Mouse (Mus musculus): ENCODE data around the gene Tspan15.
A peak's percentile ranks its signal among the peaks of the same experiment; 100 is the strongest.

Gene Tspan15

DNA sequence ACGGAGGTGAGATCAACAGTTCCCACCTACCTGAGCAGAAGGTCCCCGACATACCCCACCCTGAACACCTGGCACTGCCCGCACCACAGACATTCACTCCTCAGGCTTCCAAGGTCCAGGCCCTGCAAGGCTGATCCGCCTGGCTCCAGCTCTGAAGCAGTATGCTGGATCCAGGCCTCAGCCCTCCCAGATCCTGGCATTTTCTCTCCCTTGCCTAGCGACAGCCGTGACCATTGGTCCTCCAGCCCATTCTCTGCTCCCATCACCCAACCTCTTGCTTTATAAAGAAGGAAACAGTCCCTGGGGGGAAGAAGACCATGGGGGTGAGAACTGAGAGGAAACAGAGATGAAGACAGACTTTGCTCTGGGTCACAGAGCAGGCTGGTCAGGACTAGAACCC lies 37.0 kb downstream of the Tspan15 start:
- TF ChIP-seq POU5F1 (IDR thresholded peaks at IDR 0.05; ENCODE audit: borderline replicate concordance, low read length) (no peak), CTCF (conservative IDR thresholded peaks at IDR 0.05; ENCODE audit: low read length) (no peak), NANOG (IDR thresholded peaks at IDR 0.05; ENCODE audit: borderline replicate concordance, low read length) (no peak)
- no peak overlapping the region for H3K4me3 ChIP-seq (replicated peaks; ENCODE audit: low read length)
- H3K36me3 ChIP-seq (ENCODE audit: insufficient read depth, low read length) = no peaks in the 10 kb centered on the region
- peaks cover 3% of the 10 kb centered on the region; the same call in 1 of the 2 replicates for H3K27me3 ChIP-seq (ENCODE audit: insufficient read depth, low read length)
- H3K4me1 ChIP-seq (replicated peaks; ENCODE audit: low read depth, low read length) = peaks cover 25% of the 10 kb centered on the region
- no peaks in the 10 kb centered on the region for H3K9me3 ChIP-seq (ENCODE audit: low read length)

DNA sequence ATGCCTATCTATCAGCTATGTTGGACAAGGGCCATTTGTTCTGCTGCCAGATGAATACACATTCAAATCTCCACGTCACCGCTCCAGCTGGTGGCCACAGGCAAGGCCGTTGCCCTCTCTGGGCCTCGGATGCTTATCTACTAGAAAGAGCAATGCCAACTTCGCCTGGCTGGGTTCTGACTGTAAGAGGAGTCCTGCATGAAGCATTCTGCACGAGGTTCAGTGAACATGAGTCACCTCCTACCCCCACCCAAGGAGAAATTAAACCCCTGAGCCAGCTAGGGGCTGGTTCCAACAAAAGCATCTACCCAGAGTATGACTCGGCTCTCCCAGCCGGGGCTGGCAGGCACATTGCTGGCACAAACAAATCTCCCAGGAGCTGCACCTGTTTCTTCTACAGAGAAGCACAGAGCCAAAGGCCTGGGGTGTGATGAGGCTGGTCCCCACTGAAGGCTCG lies 38.3 kb downstream of the Tspan15 start:
- Histone ChIP-seq H3K9me3 (ENCODE audit: low read length) (no peaks in the 10 kb centered on the region), H3K27me3 (ENCODE audit: insufficient read depth, low read length) (peaks cover 7% of the 10 kb centered on the region), H3K36me3 (ENCODE audit: insufficient read depth, low read length) (no peaks in the 10 kb centered on the region), H3K4me1 (replicated peaks; ENCODE audit: low read depth, low read length) (peaks cover 34% of the 10 kb centered on the region), H3K4me3 (replicated peaks; ENCODE audit: low read length) (no peak overlapping the region)
- TF ChIP-seq CTCF (conservative IDR thresholded peaks at IDR 0.05; ENCODE audit: low read length) (no peak), POU5F1 (IDR thresholded peaks at IDR 0.05; ENCODE audit: borderline replicate concordance, low read length) (no peak), NANOG (IDR thresholded peaks at IDR 0.05; ENCODE audit: borderline replicate concordance, low read length) (no peak)

DNA sequence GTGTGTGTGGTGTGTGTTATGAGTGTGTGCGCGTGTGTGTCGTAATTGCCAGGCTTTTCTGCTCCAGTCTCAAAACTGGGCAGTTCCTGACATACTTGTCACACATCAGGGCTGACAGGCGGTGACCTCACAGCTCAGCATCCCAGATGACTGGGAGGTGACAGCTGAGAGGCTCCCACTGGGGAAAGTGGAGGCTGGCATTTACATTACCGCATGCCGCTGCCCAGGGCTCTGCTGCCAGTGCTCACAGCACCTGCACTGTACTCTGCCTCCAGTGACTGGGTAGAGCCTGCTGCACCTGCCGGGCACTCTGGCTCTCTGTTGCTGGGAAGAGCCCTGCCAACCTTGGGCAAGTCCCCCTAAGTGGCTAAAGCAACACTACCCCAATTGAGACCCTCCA lies 40.2 kb downstream of the Tspan15 start:
- Histone ChIP-seq H3K36me3 (ENCODE audit: insufficient read depth, low read length) (no peaks in the 10 kb centered on the region), H3K4me3 (replicated peaks; ENCODE audit: low read length) (no peak overlapping the region), H3K27me3 (ENCODE audit: insufficient read depth, low read length) (peaks cover 14% of the 10 kb centered on the region), H3K9me3 (ENCODE audit: low read length) (no peaks in the 10 kb centered on the region), H3K4me1 (replicated peaks; ENCODE audit: low read depth, low read length) (peaks cover 31% of the 10 kb centered on the region)
- no peak for TF ChIP-seq POU5F1 (IDR thresholded peaks at IDR 0.05; ENCODE audit: borderline replicate concordance, low read length)
- no peak for TF ChIP-seq NANOG (IDR thresholded peaks at IDR 0.05; ENCODE audit: borderline replicate concordance, low read length)
- no peak for TF ChIP-seq CTCF (conservative IDR thresholded peaks at IDR 0.05; ENCODE audit: low read length)

DNA sequence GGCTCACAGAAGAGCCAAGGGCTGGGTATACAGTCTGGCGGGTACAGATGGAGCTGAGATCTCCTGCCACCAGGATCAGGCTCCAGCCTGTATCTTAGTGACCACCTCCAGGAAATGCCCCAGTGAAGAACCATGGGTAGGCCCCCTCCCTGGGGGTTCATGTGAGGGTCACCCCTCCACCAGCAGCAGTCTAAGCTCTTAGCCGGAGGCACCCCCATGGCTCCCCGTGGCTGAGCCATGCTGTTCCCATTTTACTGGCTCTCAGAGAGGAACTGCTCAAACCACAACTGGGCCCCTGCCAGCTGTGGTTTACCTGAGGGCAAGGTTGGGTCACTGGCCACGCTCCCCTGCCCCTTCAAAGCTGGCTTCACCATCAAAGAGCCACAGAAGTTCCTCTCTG lies 41.1 kb downstream of the Tspan15 start:
- Histone ChIP-seq H3K9me3 (ENCODE audit: low read length) (no peaks in the 10 kb centered on the region), H3K4me3 (replicated peaks; ENCODE audit: low read length) (no peak overlapping the region), H3K4me1 (replicated peaks; ENCODE audit: low read depth, low read length) (peaks cover 23% of the 10 kb centered on the region), H3K27me3 (ENCODE audit: insufficient read depth, low read length) (peaks cover 15% of the 10 kb centered on the region), H3K36me3 (ENCODE audit: insufficient read depth, low read length) (no peaks in the 10 kb centered on the region)
- no peak for TF ChIP-seq POU5F1 (IDR thresholded peaks at IDR 0.05; ENCODE audit: borderline replicate concordance, low read length)
- no peak for TF ChIP-seq NANOG (IDR thresholded peaks at IDR 0.05; ENCODE audit: borderline replicate concordance, low read length)
- no peak for TF ChIP-seq CTCF (conservative IDR thresholded peaks at IDR 0.05; ENCODE audit: low read length)

DNA sequence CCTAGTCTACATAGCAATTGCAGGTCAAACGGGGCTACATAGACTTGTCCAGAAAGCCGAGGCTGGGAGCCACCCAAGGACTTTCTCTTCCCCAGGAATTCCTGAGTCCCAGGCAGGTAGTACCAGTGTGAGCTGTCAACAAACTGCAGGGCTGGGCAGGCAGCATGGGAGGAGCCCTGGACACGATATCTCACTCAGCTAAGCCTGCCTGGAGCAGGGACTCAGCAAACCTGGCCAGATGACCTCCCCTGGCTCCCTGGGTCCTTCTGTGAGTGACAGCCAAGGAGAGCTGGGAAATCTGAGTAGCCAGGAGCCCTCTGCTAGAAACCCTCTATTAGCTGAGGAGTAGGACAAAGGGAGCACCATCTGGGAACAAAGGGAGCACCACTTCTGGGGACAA lies 41.7 kb downstream of the Tspan15 start:
- Histone ChIP-seq H3K4me1 (replicated peaks; ENCODE audit: low read depth, low read length) (peaks cover 18% of the 10 kb centered on the region), H3K27me3 (ENCODE audit: insufficient read depth, low read length) (peaks cover 15% of the 10 kb centered on the region), H3K36me3 (ENCODE audit: insufficient read depth, low read length) (no peaks in the 10 kb centered on the region), H3K9me3 (ENCODE audit: low read length) (no peaks in the 10 kb centered on the region), H3K4me3 (replicated peaks; ENCODE audit: low read length) (no peak overlapping the region)
- no peak for TF ChIP-seq POU5F1 (IDR thresholded peaks at IDR 0.05; ENCODE audit: borderline replicate concordance, low read length)
- TF ChIP-seq NANOG (IDR thresholded peaks at IDR 0.05; ENCODE audit: borderline replicate concordance, low read length) = no peak
- TF ChIP-seq CTCF (conservative IDR thresholded peaks at IDR 0.05; ENCODE audit: low read length) = no peak

DNA sequence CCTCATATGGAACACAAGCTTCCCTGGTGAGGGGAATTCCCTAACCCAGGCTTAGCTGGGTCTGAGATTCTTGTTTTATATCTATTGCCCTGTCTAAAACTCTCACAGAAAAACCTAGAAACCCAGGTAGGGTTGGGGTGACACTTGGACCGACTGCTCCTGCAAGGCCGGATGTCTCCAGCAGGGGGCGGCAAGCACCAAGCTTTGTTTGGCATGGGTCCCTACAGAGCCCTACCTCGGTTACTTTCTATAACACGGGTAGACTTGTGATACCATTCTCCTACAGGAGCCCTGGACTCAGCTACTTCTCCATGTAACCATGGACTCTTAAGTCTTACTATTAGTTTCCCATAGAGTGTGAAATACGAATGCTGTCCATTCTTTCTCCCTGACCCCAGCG lies 44.2 kb downstream of the Tspan15 start:
- Histone ChIP-seq H3K36me3 (ENCODE audit: insufficient read depth, low read length) (no peaks in the 10 kb centered on the region), H3K9me3 (ENCODE audit: low read length) (no peaks in the 10 kb centered on the region), H3K4me1 (replicated peaks; ENCODE audit: low read depth, low read length) (peaks cover 22% of the 10 kb centered on the region), H3K4me3 (replicated peaks; ENCODE audit: low read length) (no peak overlapping the region), H3K27me3 (ENCODE audit: insufficient read depth, low read length) (peaks cover 15% of the 10 kb centered on the region)
- no peak for TF ChIP-seq NANOG (IDR thresholded peaks at IDR 0.05; ENCODE audit: borderline replicate concordance, low read length)
- TF ChIP-seq CTCF (conservative IDR thresholded peaks at IDR 0.05; ENCODE audit: low read length) = peak; percentile 89
- TF ChIP-seq POU5F1 (IDR thresholded peaks at IDR 0.05; ENCODE audit: borderline replicate concordance, low read length) = no peak

DNA sequence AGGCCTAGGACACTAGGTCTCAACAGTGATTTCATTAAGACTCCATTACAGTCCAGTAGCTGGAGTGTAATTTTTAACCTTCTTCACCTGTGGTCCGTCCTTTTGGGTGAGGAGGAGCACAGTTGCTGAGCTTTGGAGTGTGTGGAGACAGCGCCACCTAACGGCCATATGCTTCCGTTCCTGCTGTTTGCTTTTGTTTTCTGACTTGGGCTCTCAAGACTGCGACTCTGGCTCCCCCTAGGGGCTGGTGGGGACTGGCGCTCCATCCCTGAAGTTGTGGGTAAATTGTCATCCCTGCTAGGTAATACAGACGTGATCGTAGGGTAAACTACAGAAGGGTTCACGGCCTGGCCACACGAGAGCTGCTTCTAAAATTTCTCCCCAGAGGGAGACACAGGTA lies 48.0 kb downstream of the Tspan15 start:
- H3K4me3 ChIP-seq (replicated peaks; ENCODE audit: low read length) = no peak overlapping the region
- TF ChIP-seq NANOG (IDR thresholded peaks at IDR 0.05; ENCODE audit: borderline replicate concordance, low read length) (no peak), CTCF (conservative IDR thresholded peaks at IDR 0.05; ENCODE audit: low read length) (peak; percentile 96), POU5F1 (IDR thresholded peaks at IDR 0.05; ENCODE audit: borderline replicate concordance, low read length) (no peak)
- H3K36me3 ChIP-seq (ENCODE audit: insufficient read depth, low read length) = no peaks in the 10 kb centered on the region
- H3K27me3 ChIP-seq (ENCODE audit: insufficient read depth, low read length) = peaks cover 11% of the 10 kb centered on the region; the same call in 1 of the 2 replicates
- peaks cover 3% of the 10 kb centered on the region; the same call in 1 of the 2 replicates for H3K9me3 ChIP-seq (ENCODE audit: low read length)
- H3K4me1 ChIP-seq (replicated peaks; ENCODE audit: low read depth, low read length) = peaks cover 16% of the 10 kb centered on the region

DNA sequence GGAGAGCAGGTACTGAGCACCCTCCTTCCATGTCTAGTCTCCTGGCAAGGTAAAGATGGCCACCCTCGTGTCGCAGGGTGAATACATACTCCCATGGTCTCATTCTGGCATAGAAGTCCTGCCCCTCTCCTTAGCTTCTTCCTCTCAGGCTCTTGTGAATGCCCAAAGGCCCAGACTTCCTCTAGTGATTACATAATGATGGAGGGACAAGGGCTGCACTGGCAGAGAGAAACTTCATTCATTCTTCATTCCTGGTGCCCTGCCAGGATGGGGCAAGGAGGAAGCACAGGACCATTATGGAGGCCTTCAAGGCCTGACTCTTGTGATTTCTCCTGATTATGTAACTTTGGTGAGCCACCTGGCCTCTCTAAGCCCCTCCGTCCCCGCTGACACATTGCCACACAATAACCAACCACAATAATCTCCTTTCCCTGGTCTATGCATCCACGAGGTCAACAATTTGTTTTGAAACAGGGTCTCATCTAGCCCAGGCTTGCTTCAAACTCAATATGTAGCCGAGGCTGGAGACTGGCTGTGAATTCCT lies 48.5 kb downstream of the Tspan15 start:
- Histone ChIP-seq H3K27me3 (ENCODE audit: insufficient read depth, low read length) (peaks cover 9% of the 10 kb centered on the region), H3K36me3 (ENCODE audit: insufficient read depth, low read length) (no peaks in the 10 kb centered on the region), H3K4me1 (replicated peaks; ENCODE audit: low read depth, low read length) (peaks cover 14% of the 10 kb centered on the region), H3K9me3 (ENCODE audit: low read length) (peaks cover 4% of the 10 kb centered on the region; the same call in 1 of the 2 replicates), H3K4me3 (replicated peaks; ENCODE audit: low read length) (no peak overlapping the region)
- TF ChIP-seq NANOG (IDR thresholded peaks at IDR 0.05; ENCODE audit: borderline replicate concordance, low read length) = no peak
- no peak for TF ChIP-seq CTCF (conservative IDR thresholded peaks at IDR 0.05; ENCODE audit: low read length)
- no peak for TF ChIP-seq POU5F1 (IDR thresholded peaks at IDR 0.05; ENCODE audit: borderline replicate concordance, low read length)

DNA sequence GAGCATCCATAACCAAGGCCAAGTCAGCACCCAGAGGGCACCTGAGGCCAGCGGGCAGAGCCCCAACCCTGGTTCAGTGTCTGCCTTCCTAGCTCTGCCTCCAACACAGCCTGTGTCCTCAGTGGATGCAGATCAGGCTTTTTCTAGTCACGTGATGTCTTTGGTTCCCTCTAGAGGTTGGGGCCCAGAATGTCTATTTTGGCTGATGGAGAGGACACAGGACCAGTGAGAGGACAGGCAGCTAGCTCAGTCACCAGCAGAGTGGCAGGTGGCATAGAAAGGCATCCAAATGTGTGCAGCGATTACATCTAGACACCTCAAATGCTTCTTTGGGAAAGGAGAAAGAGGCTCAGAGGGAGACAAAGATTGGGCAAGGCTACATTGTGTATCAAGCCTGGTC lies 49.4 kb downstream of the Tspan15 start:
- H3K36me3 ChIP-seq (ENCODE audit: insufficient read depth, low read length) = no peaks in the 10 kb centered on the region
- TF ChIP-seq CTCF (conservative IDR thresholded peaks at IDR 0.05; ENCODE audit: low read length) (no peak; the same call in 1 of the 2 replicates), NANOG (IDR thresholded peaks at IDR 0.05; ENCODE audit: borderline replicate concordance, low read length) (no peak), POU5F1 (IDR thresholded peaks at IDR 0.05; ENCODE audit: borderline replicate concordance, low read length) (no peak)
- H3K4me1 ChIP-seq (replicated peaks; ENCODE audit: low read depth, low read length) = peaks cover 14% of the 10 kb centered on the region
- H3K4me3 ChIP-seq (replicated peaks; ENCODE audit: low read length) = no peak overlapping the region
- H3K27me3 ChIP-seq (ENCODE audit: insufficient read depth, low read length) = peaks cover 9% of the 10 kb centered on the region
- peaks cover 4% of the 10 kb centered on the region; the same call in 1 of the 2 replicates for H3K9me3 ChIP-seq (ENCODE audit: low read length)

All from E14TG2a.4 (cell line).